In genomic region chr17:35958533-35959223, GRCm38 (mm10) we compare ENCODE assay signal across 1 mouse cellular context.
TF ChIP-seq lines count a peak whose summit lies in the region.

No protein-coding gene starts in this region.

TF ChIP-seq in CH12.LX, 34 proteins besides CTCF, POLR2A, EP300 and RAD21:
- no peak for TF ChIP-seq TBP (conservative IDR thresholded peaks at IDR 0.05; ENCODE audit: low read depth, low read length)
- no peak for TF ChIP-seq NELFE (IDR thresholded peaks at IDR 0.05; ENCODE audit: low read depth, low read length)
- no peak for TF ChIP-seq CHD2 (IDR thresholded peaks at IDR 0.05; ENCODE audit: low read length)
- TF ChIP-seq MAFK (IDR thresholded peaks at IDR 0.05; ENCODE audit: insufficient replicate concordance, low read length), result no peak
- TF ChIP-seq BHLHE40 (IDR thresholded peaks at IDR 0.05; ENCODE audit: low read depth, low read length), result no peak
- TF ChIP-seq TCF12 (IDR thresholded peaks at IDR 0.05; ENCODE audit: low read depth, low read length), result no peak
- no peak for TF ChIP-seq PAX5 (IDR thresholded peaks at IDR 0.05; ENCODE audit: low read length)
- TF ChIP-seq USF2 (conservative IDR thresholded peaks at IDR 0.05; ENCODE audit: low read depth, low read length), result no peak
- no peak for TF ChIP-seq SIN3A (IDR thresholded peaks at IDR 0.05; ENCODE audit: low read length)
- TF ChIP-seq UBTF (IDR thresholded peaks at IDR 0.05; ENCODE audit: low read depth, low read length), result no peak
- TF ChIP-seq ETS1 (conservative IDR thresholded peaks at IDR 0.05; ENCODE audit: low read depth, low read length), result no peak
- no peak for TF ChIP-seq ZC3H11A (IDR thresholded peaks at IDR 0.05; ENCODE audit: low read depth, low read length)
- TF ChIP-seq KAT2A (IDR thresholded peaks at IDR 0.05; ENCODE audit: insufficient replicate concordance, low read length), result no peak
- TF ChIP-seq USF1 (IDR thresholded peaks at IDR 0.05; ENCODE audit: low read depth, low read length), result no peak
- TF ChIP-seq JUND (conservative IDR thresholded peaks at IDR 0.05; ENCODE audit: low read depth, low read length), result no peak
- TF ChIP-seq GABPA (IDR thresholded peaks at IDR 0.05; ENCODE audit: insufficient replicate concordance, low read depth, low read length), result no peak
- TF ChIP-seq ZKSCAN1 (IDR thresholded peaks at IDR 0.05; ENCODE audit: borderline replicate concordance, low read depth, low read length), result no peak
- TF ChIP-seq CHD1 (IDR thresholded peaks at IDR 0.05; ENCODE audit: low read depth, low read length), result no peak
- no peak for TF ChIP-seq MEF2A (IDR thresholded peaks at IDR 0.05; ENCODE audit: borderline replicate concordance, low read depth, low read length)
TF ChIP-seq in CH12.LX: peak in this region for 0.
